Mouse (Mus musculus) liver, embryonic 14.5 days (tissue): Measurements from ENCODE around the gene Tmem260. TPM values are rescaled to one million over a fixed set of nuclear protein-coding genes. Genes with fewer than 3 reads are reported as not detected.
A peak's percentile ranks its signal among the peaks of the same experiment; 100 is the strongest.

ENCODE experiments used
- ATAC-seq: fragments of 200-750 bp; cut with Nextera tagmentation; 2 replicates; pipeline ENCODE4 v1.8.0; 2017; ENCODE audit warnings: moderate number of reproducible peaks, mild to moderate bottlenecking, moderate library complexity; ENCODE audit not compliant: insufficient read depth
- DNase-seq, 3 experiments: peaks; one replicate each; pipeline ENCODE4 v3.0.0-alpha.2; 2012 to 2013; ENCODE audit warnings: low read depth in 3 of 3, low spot score in 3 of 3
- H3K27ac ChIP-seq: fragments of 300-500 bp; sonication (generic); 2 replicates; pipeline ENCODE4 v1.5.1; 2014; ENCODE audit warnings: moderate library complexity, mild to moderate bottlenecking, control low read depth, inconsistent platforms
- H3K27me3 ChIP-seq: fragments of 300-500 bp; sonication (generic); 2 replicates; pipeline ENCODE4 v1.6.1; 2014; ENCODE audit warnings: mild to moderate bottlenecking, low read length, moderate library complexity; ENCODE audit not compliant: control insufficient read depth, insufficient read depth
- H3K36me3 ChIP-seq: fragments of 300-500 bp; sonication (generic); replicated peaks from 2 replicates; pipeline ENCODE4 v1.6.1; 2014; ENCODE audit warnings: low read depth; ENCODE audit not compliant: control insufficient read depth, insufficient read depth
- H3K4me1 ChIP-seq, 2 experiments: fragments of 200-500 bp in 1 of 2; fragments of 300-500 bp in 1 of 2; sonication (generic) in 1 of 2; replicated peaks; 2 replicates each; pipeline ENCODE4 v1.6.1; 2012 to 2014; ENCODE audit warnings: antibody characterized with exemption in 1 of 2, inconsistent platforms in 1 of 2, low read length in 1 of 2; ENCODE audit not compliant: control insufficient read depth in 2 of 2, insufficient read depth in 2 of 2
- H3K4me2 ChIP-seq: fragments of 300-500 bp; sonication (generic); 2 replicates; pipeline ENCODE4 v1.6.1; 2014; ENCODE audit warnings: low read depth, mild to moderate bottlenecking, control low read depth, moderate library complexity
- H3K4me3 ChIP-seq, 2 experiments: fragments of 200-500 bp in 1 of 2; fragments of 300-500 bp in 1 of 2; sonication (generic) in 1 of 2; 2 replicates each; pipeline ENCODE4 v1.5.1; 2012 to 2014; ENCODE audit warnings: low read depth in 2 of 2, low read length in 2 of 2, mild to moderate bottlenecking in 2 of 2, control low read depth in 1 of 2, inconsistent platforms in 1 of 2, moderate library complexity in 1 of 2; ENCODE audit not compliant: insufficient read depth in 1 of 2
- H3K9ac ChIP-seq: fragments of 300-500 bp; sonication (generic); replicated peaks from 2 replicates; pipeline ENCODE4 v1.6.1; 2014; ENCODE audit warnings: mild to moderate bottlenecking, control low read depth, moderate library complexity
- H3K9me3 ChIP-seq: fragments of 300-500 bp; sonication (generic); 2 replicates; pipeline ENCODE4 v1.6.1; 2016; ENCODE audit warnings: low read length, mixed read lengths; ENCODE audit not compliant: control insufficient read depth
- CTCF ChIP-seq: IDR thresholded peaks from 2 replicates; pipeline ENCODE4 v1.5.1; 2016; ENCODE audit warnings: antibody characterized with exemption, low read depth, control low read depth
- EP300 ChIP-seq: IDR thresholded peaks from 2 replicates; pipeline ENCODE4 v1.6.1; 2016; ENCODE audit warnings: antibody characterized with exemption, low read depth
- WGBS: fragments of 180-500 bp; shearing (Covaris S2); extraction: QIAGEN DNeasy Blood & Tissue Kit; methylation state at CpG from one replicate; pipeline ENCODE4 v1.1.7; 2014; ENCODE audit not compliant: insufficient replicate concordance; 5-methylcytosine and 5-hydroxymethylcytosine counted together
- polyA plus RNA-seq, 2 experiments: library from polyadenylated mRNA; depleted of rRNA in 1 of 2; stranded (reverse) in 1 of 2; unstranded in 1 of 2; fragments of >200 nt; fragmentation: Nextera tagmentation in 1 of 2; extraction: Ambion mirVana in 1 of 2; gene quantifications; 2 replicates each; pipeline versions ENCODE4 v1.2.1 to v1.2.3; 2012 to 2014

Tmem260 gene
- polyA plus RNA-seq, 2 experiments: 4.0 to 6.1 TPM

DNA sequence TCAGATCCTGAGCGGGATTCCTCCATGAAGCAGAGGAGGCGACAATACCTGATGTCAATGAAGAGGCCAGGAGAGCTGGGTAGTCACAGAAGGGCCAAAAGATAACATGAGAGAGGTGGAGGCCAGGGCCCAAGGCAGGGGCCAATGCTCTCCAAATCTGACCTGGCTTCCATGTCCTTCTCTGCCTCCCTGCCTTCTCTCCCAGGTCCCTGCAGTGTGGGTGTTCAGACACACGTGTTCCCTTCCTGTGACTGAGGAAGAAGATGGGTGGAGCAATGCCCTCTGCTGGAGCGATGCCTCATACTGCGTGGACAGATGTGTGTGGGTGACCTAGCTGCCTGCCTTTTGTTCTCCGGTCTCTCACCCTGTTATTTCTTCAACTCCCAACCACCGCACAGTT lies 113.8 kb downstream of the Tmem260 start:
- TF ChIP-seq EP300: no peak
- peak; percentile 73 for TF ChIP-seq CTCF
- Histone ChIP-seq H3K4me3 (no peak overlapping the region), H3K27me3 (no peaks in the 10 kb centered on the region), H3K36me3 (no peaks in the 10 kb centered on the region), H3K4me1 (peaks cover 4 to 11% of the 10 kb centered on the region in 2 experiments; a peak in 3 of 4 replicates), H3K27ac (no peak overlapping the region), H3K9me3 (no peaks in the 10 kb centered on the region), H3K4me2 (no peak overlapping the region), H3K9ac (no peak overlapping the region; the same call in 1 of the 2 replicates)
- ATAC-seq (0 out of 2 replicates have a peak, but pooled peaks have one; percentile 28), DNase-seq (no peak)
- WGBS: 55% methylated on average over 7 of the region's 7 CpGs

DNA sequence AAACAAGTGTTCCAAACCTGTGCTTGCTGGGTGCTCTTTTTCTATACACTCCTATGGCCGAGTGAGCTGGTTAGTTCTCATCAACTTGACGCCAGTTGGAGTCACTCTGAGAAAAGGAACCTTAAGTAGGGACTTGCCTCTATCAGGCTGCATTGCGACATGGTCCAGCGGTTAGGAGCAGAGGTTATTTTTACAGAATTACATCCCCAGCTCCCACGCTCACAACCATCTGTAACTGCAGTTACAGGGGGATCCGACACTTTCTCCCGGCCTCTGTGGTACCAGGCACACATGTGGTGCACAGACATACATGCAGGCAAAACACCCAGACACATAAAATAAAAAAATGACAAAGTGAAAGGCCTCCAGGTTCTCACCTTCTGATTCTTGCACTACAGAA lies 120.7 kb downstream of the Tmem260 start:
- Histone ChIP-seq H3K27ac (no peak overlapping the region), H3K9ac (no peak overlapping the region), H3K9me3 (no peaks in the 10 kb centered on the region), H3K4me1 (no peaks in the 10 kb centered on the region), H3K4me2 (no peak overlapping the region), H3K27me3 (no peaks in the 10 kb centered on the region), H3K36me3 (no peaks in the 10 kb centered on the region), H3K4me3 (no peak overlapping the region)
- ATAC-seq (no peak), DNase-seq (no peak)
- TF ChIP-seq EP300 (no peak), CTCF (no peak)
- 59% methylated on average over 7 of the region's 7 CpGs for WGBS

Other genes starting within 250 kb of the Tmem260 start
- 0.07 TPM in 1 of 2 replicates, not detected in the other for gene Otx2, start 227.7 kb downstream of the Tmem260 start, polyA plus RNA-seq (2012; rRNA removed)
- gene Otx2, start 227.7 kb downstream of the Tmem260 start, polyA plus RNA-seq (2014; fragmentation: Nextera tagmentation; extraction: Ambion mirVana): not detected in 2 replicates